Mouse (Mus musculus) CH12.LX (cell line): ENCODE data around the gene Usp30. TPM values are rescaled to one million over a fixed set of nuclear protein-coding genes. Genes with fewer than 3 reads are reported as not detected.

Experiments
- DNase-seq: peaks from one replicate; pipeline ENCODE4 v3.0.0-alpha.2; 2013; ENCODE audit errors: extremely low read depth
- H3K27ac ChIP-seq: 2 replicates; pipeline ENCODE4 v1.5.1; 2012; ENCODE audit warnings: low read depth, mild to moderate bottlenecking, control low read depth, moderate library complexity; ENCODE audit not compliant: insufficient read depth
- H3K27me3 ChIP-seq: replicated peaks from 2 replicates; pipeline ENCODE3; 2012; ENCODE audit warnings: inconsistent platforms
- H3K36me3 ChIP-seq, 2 experiments: replicated peaks in 1 of 2; 2 replicates each; pipeline versions ENCODE3 to v1.6.1; 2012; ENCODE audit warnings: inconsistent platforms in 1 of 2, low read length in 1 of 2, mild to moderate bottlenecking in 1 of 2, mixed read lengths in 1 of 2, moderate library complexity in 1 of 2; ENCODE audit not compliant: control insufficient read depth in 1 of 2, insufficient read depth in 1 of 2
- H3K4me1 ChIP-seq, 2 experiments: 2 replicates each; pipeline ENCODE4 v1.6.1; 2012; ENCODE audit warnings: inconsistent platforms in 1 of 2, moderate library complexity in 1 of 2; ENCODE audit not compliant: insufficient read depth in 2 of 2, control insufficient read depth in 1 of 2
- H3K4me2 ChIP-seq: 2 replicates; pipeline ENCODE4 v1.6.1; 2012; ENCODE audit warnings: low read depth, mild to moderate bottlenecking, control low read depth; ENCODE audit not compliant: poor library complexity, insufficient read depth, severe bottlenecking
- H3K4me3 ChIP-seq, 3 experiments: fragments of 150-350 bp in 1 of 3; sonication (generic) in 1 of 3; replicated peaks in 1 of 3; 2 replicates each; pipeline versions ENCODE3 to v1.5.1; 2011 to 2012; ENCODE audit warnings: low read depth in 2 of 3, low read length in 2 of 3, mild to moderate bottlenecking in 2 of 3, moderate library complexity in 2 of 3, control low read depth in 1 of 3, improper control_type of control experiment in 1 of 3, inconsistent platforms in 1 of 3, mixed read lengths in 1 of 3; ENCODE audit not compliant: poor library complexity in 1 of 3
- H3K79me2 ChIP-seq: replicated peaks from 2 replicates; pipeline ENCODE4 v1.6.1; 2012; ENCODE audit warnings: mild to moderate bottlenecking, moderate library complexity; ENCODE audit not compliant: control insufficient read depth, poor library complexity, insufficient read depth, severe bottlenecking; ENCODE audit errors: extremely low read depth
- H3K9ac ChIP-seq: 2 replicates; pipeline ENCODE4 v1.6.1; 2012; ENCODE audit warnings: low read depth, mild to moderate bottlenecking, control low read depth, moderate library complexity; ENCODE audit not compliant: insufficient read depth
- H3K9me3 ChIP-seq: replicated peaks from 2 replicates; pipeline ENCODE3; 2012; ENCODE audit warnings: low read length, inconsistent platforms, mixed read lengths
- BHLHE40 ChIP-seq: IDR thresholded peaks from 2 replicates; pipeline ENCODE4 v1.6.1; 2011; ENCODE audit warnings: mild to moderate bottlenecking, low read depth, low read length, improper control_type of control experiment
- CHD2 ChIP-seq: IDR thresholded peaks from 2 replicates; pipeline ENCODE4 v1.6.1; 2011; ENCODE audit warnings: low read length, improper control_type of control experiment
- E2F4 ChIP-seq: IDR thresholded peaks from 2 replicates; pipeline ENCODE4 v1.6.1; 2011; ENCODE audit warnings: low read depth, low read length, improper control_type of control experiment; ENCODE audit not compliant: insufficient replicate concordance
- EP300 ChIP-seq: IDR thresholded peaks from 2 replicates; pipeline ENCODE4 v1.6.1; 2011; ENCODE audit warnings: low read length, improper control_type of control experiment
- ETS1 ChIP-seq: conservative IDR thresholded peaks from 2 replicates; pipeline ENCODE4 v1.6.1; 2012; ENCODE audit warnings: low read depth, mild to moderate bottlenecking, inconsistent platforms, low read length, improper control_type of control experiment, moderate library complexity
- GABPA ChIP-seq: IDR thresholded peaks from 2 replicates; pipeline ENCODE4 v1.6.1; 2012; ENCODE audit warnings: low read depth, low read length, improper control_type of control experiment, inconsistent platforms; ENCODE audit not compliant: insufficient replicate concordance
- JUN ChIP-seq: IDR thresholded peaks from 2 replicates; pipeline ENCODE4 v1.6.1; 2011; ENCODE audit warnings: low read depth, mild to moderate bottlenecking, low read length, improper control_type of control experiment, moderate library complexity; ENCODE audit not compliant: insufficient read depth
- MAFK ChIP-seq: IDR thresholded peaks from 2 replicates; pipeline ENCODE4 v1.6.1; 2011; ENCODE audit warnings: low read length, improper control_type of control experiment; ENCODE audit not compliant: insufficient replicate concordance
- MAX ChIP-seq: IDR thresholded peaks from 2 replicates; pipeline ENCODE4 v1.6.1; 2011; ENCODE audit warnings: low read length, improper control_type of control experiment
- MAZ ChIP-seq: IDR thresholded peaks from 2 replicates; pipeline ENCODE4 v1.6.1; 2012; ENCODE audit warnings: low read depth, mild to moderate bottlenecking, inconsistent platforms, low read length, improper control_type of control experiment, moderate library complexity
- MEF2A ChIP-seq: IDR thresholded peaks from 2 replicates; pipeline ENCODE4 v1.6.1; 2014; ENCODE audit warnings: low read depth, mild to moderate bottlenecking, inconsistent platforms, low read length, improper control_type of control experiment, borderline replicate concordance
- NELFE ChIP-seq: IDR thresholded peaks from 2 replicates; pipeline ENCODE4 v1.6.1; 2011; ENCODE audit warnings: low read depth, low read length, improper control_type of control experiment
- NRF1 ChIP-seq: IDR thresholded peaks from 2 replicates; pipeline ENCODE4 v1.6.1; 2014; ENCODE audit warnings: low read depth, mild to moderate bottlenecking, inconsistent platforms, low read length, improper control_type of control experiment, moderate library complexity
- PAX5 ChIP-seq: IDR thresholded peaks from 2 replicates; pipeline ENCODE4 v1.6.1; 2012; ENCODE audit warnings: low read length, inconsistent platforms, mixed read lengths
- POLR2AphosphoS2 ChIP-seq: IDR thresholded peaks from 2 replicates; pipeline ENCODE4 v1.6.1; 2011; ENCODE audit warnings: low read depth, low read length, improper control_type of control experiment
- RAD21 ChIP-seq: IDR thresholded peaks from 2 replicates; pipeline ENCODE4 v1.6.1; 2011; ENCODE audit warnings: low read depth, mild to moderate bottlenecking, low read length, improper control_type of control experiment, moderate library complexity
- TBP ChIP-seq: conservative IDR thresholded peaks from 2 replicates; pipeline ENCODE4 v1.6.1; 2011; ENCODE audit warnings: low read depth, low read length, improper control_type of control experiment
- USF1 ChIP-seq: IDR thresholded peaks from 2 replicates; pipeline ENCODE4 v1.6.1; 2014; ENCODE audit warnings: low read depth, mild to moderate bottlenecking, inconsistent platforms, low read length, improper control_type of control experiment
- USF2 ChIP-seq: conservative IDR thresholded peaks from 2 replicates; pipeline ENCODE4 v1.6.1; 2011; ENCODE audit warnings: low read depth, low read length, improper control_type of control experiment
- ZC3H11A ChIP-seq: IDR thresholded peaks from 2 replicates; pipeline ENCODE4 v1.6.1; 2012; ENCODE audit warnings: low read depth, mild to moderate bottlenecking, inconsistent platforms, low read length, improper control_type of control experiment
- ZKSCAN1 ChIP-seq: IDR thresholded peaks from 2 replicates; pipeline ENCODE4 v1.6.1; 2012; ENCODE audit warnings: low read depth, inconsistent platforms, low read length, improper control_type of control experiment, borderline replicate concordance
- ZMIZ1 ChIP-seq: IDR thresholded peaks from 2 replicates; pipeline ENCODE4 v1.6.1; 2012; ENCODE audit warnings: low read depth, mild to moderate bottlenecking, inconsistent platforms, low read length, improper control_type of control experiment
- dilution Hi-C: fragments of 300-500 bp; cut with MboI; formaldehyde crosslinking; loops from 2 replicates; pipeline ENCODE4 v1.14.3; 2020; ENCODE audit warnings: low sequenced_read_pairs; ENCODE audit not compliant: extremely low pct_unique_long_range_greater_than_20kb, extremely low pct_ligation_motif_present
- in situ Hi-C: fragments of 300-500 bp; cut with MboI; formaldehyde crosslinking; loops from 3 replicates; pipeline ENCODE4 v1.14.3; 2019; ENCODE audit warnings: low sequenced_read_pairs, low pct_ligation_motif_present, low pct_unique_long_range_greater_than_20kb, mixed read lengths
- polyA plus RNA-seq: library from polyadenylated mRNA; unstranded; fragments of >175 nt; gene quantifications from 2 replicates; pipeline ENCODE4 v1.2.1, GENCODE M21; 2012; ENCODE audit warnings: low read depth; ENCODE audit not compliant: insufficient read length
- total RNA-seq, 2 experiments: library from RNA; depleted of rRNA; stranded (reverse); fragments of 300-350 nt in 1 of 2; fragments of >200 nt in 1 of 2; gene quantifications; 2 replicates each; pipeline ENCODE4 v1.2.3; 2012 to 2014

The Usp30 gene
- total and polyA plus RNA-seq, 3 experiments: 13.0 to 15.5 (median 14.5) TPM

GRCm38 (mm10) chr5:114146028-114146888, 81.0 kb downstream of the Usp30 start, which contains the start of gene Acacb:
Gene Acacb (plus strand): TSS chr5:114146535.
- Histone ChIP-seq H3K4me3 (no peak within 1 kb of the TSS), H3K36me3 (no peaks in the 10 kb centered on the region), H3K27me3 (no peaks in the 10 kb centered on the region), H3K4me2 (no peak within 1 kb of the TSS), H3K27ac (no peak within 1 kb of the TSS), H3K9me3 (peaks cover 2% of the 10 kb centered on the region), H3K9ac (no peak within 1 kb of the TSS), H3K79me2 (no peaks in the 10 kb centered on the region), H3K4me1 (peaks cover 0 to 15% of the 10 kb centered on the region in 2 experiments; a peak in 2 of 4 replicates)
- dilution Hi-C loops: no loop called here
- in situ Hi-C loops: no loop called here
- DNase-seq: no peak
- TF ChIP-seq MAX (no peak), MAFK (no peak), TBP (no peak), CHD2 (no peak), RAD21 (no peak), ETS1 (no peak), USF2 (no peak), NELFE (no peak), JUN (no peak), GABPA (no peak), PAX5 (no peak), BHLHE40 (no peak)

- H3K4me2 ChIP-seq: no peak overlapping the region
- H3K9ac ChIP-seq: no peak overlapping the region
- no peak overlapping the region for H3K27ac ChIP-seq
- H3K9me3 ChIP-seq: peaks cover 2% of the 10 kb centered on the region
- H3K27me3 ChIP-seq: no peaks in the 10 kb centered on the region
- no peak for DNase-seq
- no peaks in the 10 kb centered on the region for H3K36me3 ChIP-seq
- TF ChIP-seq BHLHE40: no peak
- no peak for TF ChIP-seq POLR2AphosphoS2
- no peak for TF ChIP-seq USF1
- TF ChIP-seq NRF1: no peak
- no peak for TF ChIP-seq ZC3H11A
- no peak for TF ChIP-seq TBP
- TF ChIP-seq MAZ: no peak
- no peak for TF ChIP-seq MAX
- no peak for TF ChIP-seq MEF2A
- no peak for TF ChIP-seq JUN
- no peak for TF ChIP-seq RAD21
- no peak for TF ChIP-seq E2F4
- no peak for TF ChIP-seq CHD2
- TF ChIP-seq ZMIZ1: no peak
- TF ChIP-seq EP300: no peak
- no peak for TF ChIP-seq ZKSCAN1
- H3K4me1 ChIP-seq: peaks cover 0 to 12% of the 10 kb centered on the region in 2 experiments; a peak in 2 of 4 replicates
- H3K79me2 ChIP-seq: no peaks in the 10 kb centered on the region
- dilution Hi-C loops (no loop called here), in situ Hi-C loops (no loop called here)
- no peak overlapping the region for H3K4me3 ChIP-seq
Measured at GRCm38 (mm10) chr5:114147043-114147972, 82.0 kb downstream of the Usp30 start.
